Mouse (Mus musculus) CH12.LX (cell line): ENCODE results near the gene Ccdc50. TPM values are rescaled to one million over a fixed set of nuclear protein-coding genes. Genes with fewer than 3 reads are reported as not detected.

Experiments used
- DNase-seq: peaks from one replicate; pipeline ENCODE4 v3.0.0-alpha.2; 2013; ENCODE audit errors: extremely low read depth
- H3K27ac ChIP-seq: 2 replicates; pipeline ENCODE4 v1.5.1; 2012; ENCODE audit warnings: low read depth, mild to moderate bottlenecking, control low read depth, moderate library complexity; ENCODE audit not compliant: insufficient read depth
- H3K27me3 ChIP-seq: replicated peaks from 2 replicates; pipeline ENCODE3; 2012; ENCODE audit warnings: inconsistent platforms
- H3K36me3 ChIP-seq, 2 experiments: replicated peaks in 1 of 2; 2 replicates each; pipeline versions ENCODE3 to v1.6.1; 2012; ENCODE audit warnings: inconsistent platforms in 1 of 2, low read length in 1 of 2, mild to moderate bottlenecking in 1 of 2, mixed read lengths in 1 of 2, moderate library complexity in 1 of 2; ENCODE audit not compliant: control insufficient read depth in 1 of 2, insufficient read depth in 1 of 2
- H3K4me1 ChIP-seq, 2 experiments: 2 replicates each; pipeline ENCODE4 v1.6.1; 2012; ENCODE audit warnings: inconsistent platforms in 1 of 2, moderate library complexity in 1 of 2; ENCODE audit not compliant: insufficient read depth in 2 of 2, control insufficient read depth in 1 of 2
- H3K4me2 ChIP-seq: 2 replicates; pipeline ENCODE4 v1.6.1; 2012; ENCODE audit warnings: low read depth, mild to moderate bottlenecking, control low read depth; ENCODE audit not compliant: poor library complexity, insufficient read depth, severe bottlenecking
- H3K4me3 ChIP-seq, 3 experiments: fragments of 150-350 bp in 1 of 3; sonication (generic) in 1 of 3; replicated peaks in 1 of 3; 2 replicates each; pipeline versions ENCODE3 to v1.5.1; 2011 to 2012; ENCODE audit warnings: low read depth in 2 of 3, low read length in 2 of 3, mild to moderate bottlenecking in 2 of 3, moderate library complexity in 2 of 3, control low read depth in 1 of 3, improper control_type of control experiment in 1 of 3, inconsistent platforms in 1 of 3, mixed read lengths in 1 of 3; ENCODE audit not compliant: poor library complexity in 1 of 3
- H3K79me2 ChIP-seq: replicated peaks from 2 replicates; pipeline ENCODE4 v1.6.1; 2012; ENCODE audit warnings: mild to moderate bottlenecking, moderate library complexity; ENCODE audit not compliant: control insufficient read depth, poor library complexity, insufficient read depth, severe bottlenecking; ENCODE audit errors: extremely low read depth
- H3K9ac ChIP-seq: 2 replicates; pipeline ENCODE4 v1.6.1; 2012; ENCODE audit warnings: low read depth, mild to moderate bottlenecking, control low read depth, moderate library complexity; ENCODE audit not compliant: insufficient read depth
- H3K9me3 ChIP-seq: replicated peaks from 2 replicates; pipeline ENCODE3; 2012; ENCODE audit warnings: low read length, inconsistent platforms, mixed read lengths
- BHLHE40 ChIP-seq: IDR thresholded peaks from 2 replicates; pipeline ENCODE4 v1.6.1; 2011; ENCODE audit warnings: mild to moderate bottlenecking, low read depth, low read length, improper control_type of control experiment
- CHD1 ChIP-seq: IDR thresholded peaks from 2 replicates; pipeline ENCODE4 v1.6.1; 2012; ENCODE audit warnings: low read depth, low read length, improper control_type of control experiment, inconsistent platforms
- CHD2 ChIP-seq: IDR thresholded peaks from 2 replicates; pipeline ENCODE4 v1.6.1; 2011; ENCODE audit warnings: low read length, improper control_type of control experiment
- CTCF ChIP-seq, 2 experiments: IDR thresholded peaks in 1 of 2; conservative IDR thresholded peaks in 1 of 2; 2 replicates each; pipeline ENCODE4 v1.5.1; 2011 to 2012; ENCODE audit warnings: low read depth in 2 of 2, low read length in 2 of 2, improper control_type of control experiment in 1 of 2, inconsistent platforms in 1 of 2, mild to moderate bottlenecking in 1 of 2, moderate library complexity in 1 of 2
- ELF1 ChIP-seq: IDR thresholded peaks from 2 replicates; pipeline ENCODE4 v1.6.1; 2014; ENCODE audit warnings: low read depth, mild to moderate bottlenecking, inconsistent platforms, low read length, improper control_type of control experiment
- JUN ChIP-seq: IDR thresholded peaks from 2 replicates; pipeline ENCODE4 v1.6.1; 2011; ENCODE audit warnings: low read depth, mild to moderate bottlenecking, low read length, improper control_type of control experiment, moderate library complexity; ENCODE audit not compliant: insufficient read depth
- MAFK ChIP-seq: IDR thresholded peaks from 2 replicates; pipeline ENCODE4 v1.6.1; 2011; ENCODE audit warnings: low read length, improper control_type of control experiment; ENCODE audit not compliant: insufficient replicate concordance
- MAZ ChIP-seq: IDR thresholded peaks from 2 replicates; pipeline ENCODE4 v1.6.1; 2012; ENCODE audit warnings: low read depth, mild to moderate bottlenecking, inconsistent platforms, low read length, improper control_type of control experiment, moderate library complexity
- MEF2A ChIP-seq: IDR thresholded peaks from 2 replicates; pipeline ENCODE4 v1.6.1; 2014; ENCODE audit warnings: low read depth, mild to moderate bottlenecking, inconsistent platforms, low read length, improper control_type of control experiment, borderline replicate concordance
- NELFE ChIP-seq: IDR thresholded peaks from 2 replicates; pipeline ENCODE4 v1.6.1; 2011; ENCODE audit warnings: low read depth, low read length, improper control_type of control experiment
- NRF1 ChIP-seq: IDR thresholded peaks from 2 replicates; pipeline ENCODE4 v1.6.1; 2014; ENCODE audit warnings: low read depth, mild to moderate bottlenecking, inconsistent platforms, low read length, improper control_type of control experiment, moderate library complexity
- POLR2AphosphoS2 ChIP-seq: IDR thresholded peaks from 2 replicates; pipeline ENCODE4 v1.6.1; 2011; ENCODE audit warnings: low read depth, low read length, improper control_type of control experiment
- RCOR1 ChIP-seq: conservative IDR thresholded peaks from 2 replicates; pipeline ENCODE4 v1.6.1; 2012; ENCODE audit warnings: low read depth, mild to moderate bottlenecking, inconsistent platforms, low read length, improper control_type of control experiment
- SMC3 ChIP-seq: IDR thresholded peaks from 2 replicates; pipeline ENCODE4 v1.6.1; 2011; ENCODE audit warnings: low read depth, low read length, improper control_type of control experiment
- TBP ChIP-seq: conservative IDR thresholded peaks from 2 replicates; pipeline ENCODE4 v1.6.1; 2011; ENCODE audit warnings: low read depth, low read length, improper control_type of control experiment
- TCF12 ChIP-seq: IDR thresholded peaks from 2 replicates; pipeline ENCODE4 v1.6.1; 2014; ENCODE audit warnings: low read depth, mild to moderate bottlenecking, inconsistent platforms, low read length, improper control_type of control experiment
- UBTF ChIP-seq: IDR thresholded peaks from 2 replicates; pipeline ENCODE4 v1.6.1; 2012; ENCODE audit warnings: low read depth, mild to moderate bottlenecking, inconsistent platforms, low read length, improper control_type of control experiment, moderate library complexity
- USF1 ChIP-seq: IDR thresholded peaks from 2 replicates; pipeline ENCODE4 v1.6.1; 2014; ENCODE audit warnings: low read depth, mild to moderate bottlenecking, inconsistent platforms, low read length, improper control_type of control experiment
- USF2 ChIP-seq: conservative IDR thresholded peaks from 2 replicates; pipeline ENCODE4 v1.6.1; 2011; ENCODE audit warnings: low read depth, low read length, improper control_type of control experiment
- ZC3H11A ChIP-seq: IDR thresholded peaks from 2 replicates; pipeline ENCODE4 v1.6.1; 2012; ENCODE audit warnings: low read depth, mild to moderate bottlenecking, inconsistent platforms, low read length, improper control_type of control experiment
- ZKSCAN1 ChIP-seq: IDR thresholded peaks from 2 replicates; pipeline ENCODE4 v1.6.1; 2012; ENCODE audit warnings: low read depth, inconsistent platforms, low read length, improper control_type of control experiment, borderline replicate concordance
- ZMIZ1 ChIP-seq: IDR thresholded peaks from 2 replicates; pipeline ENCODE4 v1.6.1; 2012; ENCODE audit warnings: low read depth, mild to moderate bottlenecking, inconsistent platforms, low read length, improper control_type of control experiment
- ZNF384 ChIP-seq: IDR thresholded peaks from 2 replicates; pipeline ENCODE4 v1.6.1; 2012; ENCODE audit warnings: low read depth, low read length, improper control_type of control experiment, inconsistent platforms
- dilution Hi-C: fragments of 300-500 bp; cut with MboI; formaldehyde crosslinking; loops from 2 replicates; pipeline ENCODE4 v1.14.3; 2020; ENCODE audit warnings: low sequenced_read_pairs; ENCODE audit not compliant: extremely low pct_unique_long_range_greater_than_20kb, extremely low pct_ligation_motif_present
- in situ Hi-C: fragments of 300-500 bp; cut with MboI; formaldehyde crosslinking; loops from 3 replicates; pipeline ENCODE4 v1.14.3; 2019; ENCODE audit warnings: low sequenced_read_pairs, low pct_ligation_motif_present, low pct_unique_long_range_greater_than_20kb, mixed read lengths
- polyA plus RNA-seq: library from polyadenylated mRNA; unstranded; fragments of >175 nt; gene quantifications from 2 replicates; pipeline ENCODE4 v1.2.1, GENCODE M21; 2012; ENCODE audit warnings: low read depth; ENCODE audit not compliant: insufficient read length
- total RNA-seq, 2 experiments: library from RNA; depleted of rRNA; stranded (reverse); fragments of 300-350 nt in 1 of 2; fragments of >200 nt in 1 of 2; gene quantifications; 2 replicates each; pipeline ENCODE4 v1.2.3; 2012 to 2014

Ccdc50 gene
- total and polyA plus RNA-seq, 3 experiments = 203 to 261 (median 243) TPM

DNA sequence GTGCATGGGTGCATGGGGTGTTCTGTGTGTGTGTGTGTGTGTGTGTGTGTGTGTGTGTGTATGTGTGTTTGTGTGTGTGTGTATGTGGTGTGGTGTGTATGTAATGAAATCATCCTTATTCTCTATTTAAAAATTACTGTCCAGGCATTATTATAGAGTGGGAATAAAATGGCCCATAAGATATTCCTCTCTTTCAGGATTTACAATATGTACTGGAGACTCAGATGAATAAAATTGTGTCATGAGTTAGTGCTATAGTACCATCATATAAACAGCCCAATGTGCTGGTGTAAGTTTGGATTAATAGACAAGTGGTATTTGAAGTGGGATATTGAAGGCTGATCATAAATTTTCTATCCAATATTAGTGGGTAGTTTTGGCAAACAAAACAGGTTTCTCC lies 15.4 kb downstream of the Ccdc50 start:
- in situ Hi-C loops (no loop called here), dilution Hi-C loops (no loop called here)
- H3K4me1 ChIP-seq = peaks cover 26 to 83% of the 10 kb centered on the region in 2 experiments
- H3K27ac ChIP-seq = no peak overlapping the region
- no peaks in the 10 kb centered on the region for H3K27me3 ChIP-seq
- TF ChIP-seq TCF12 (no peak), CTCF (conservative IDR thresholded peaks at IDR 0.05 in 1 of 2, IDR thresholded peaks at IDR 0.05 in 1 of 2; ENCODE audit: low read depth in 2 of 2, low read length in 2 of 2) (no peak), POLR2AphosphoS2 (peak; percentile 55; the same call in 1 of the 2 replicates), CHD1 (0 out of 2 replicates have a peak, but pooled peaks have one; percentile 62), MEF2A (no peak)
- DNase-seq = no peak
- H3K9ac ChIP-seq = no peak overlapping the region; the same call in 1 of the 2 replicates
- peaks cover 19 to 49% of the 10 kb centered on the region in 2 experiments for H3K36me3 ChIP-seq
- H3K79me2 ChIP-seq = peaks cover 71% of the 10 kb centered on the region
- no peaks in the 10 kb centered on the region for H3K9me3 ChIP-seq
- H3K4me2 ChIP-seq = no peak overlapping the region; the same call in 1 of the 2 replicates
- no peak overlapping the region for H3K4me3 ChIP-seq

DNA sequence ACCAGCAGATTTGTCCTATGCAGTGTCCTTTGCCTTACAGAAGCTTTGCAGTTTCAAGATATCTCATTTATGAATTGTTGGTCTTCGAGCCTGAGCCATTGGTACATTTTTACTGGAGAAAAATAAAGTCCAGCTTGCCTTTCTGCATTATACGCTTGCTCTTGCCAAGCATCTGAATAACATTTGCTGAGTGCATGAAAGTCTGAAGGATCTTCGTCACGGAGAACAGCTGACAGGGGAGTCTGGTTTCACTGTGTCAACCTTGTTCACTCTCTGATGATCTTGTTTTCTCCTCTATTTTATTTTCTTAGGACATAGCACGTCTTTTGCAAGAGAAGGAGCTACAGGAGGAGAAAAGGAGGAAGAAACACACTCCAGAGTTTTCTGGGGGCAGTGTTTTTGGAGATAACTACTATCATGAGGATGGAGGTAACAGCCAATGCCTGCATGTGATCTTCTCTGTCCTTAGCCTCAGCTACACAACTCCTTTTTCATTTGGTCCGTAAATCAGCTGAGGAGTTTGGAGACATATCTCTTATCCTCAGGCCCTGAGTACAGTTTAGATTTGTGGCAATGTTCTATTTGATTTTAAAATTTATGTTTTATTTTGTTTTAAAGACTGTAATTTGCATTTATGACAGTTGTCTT lies 28.4 kb downstream of the Ccdc50 start:
- no peak for TF ChIP-seq NRF1
- no peak for TF ChIP-seq BHLHE40
- no peak for TF ChIP-seq TCF12
- TF ChIP-seq CHD2 = no peak
- TF ChIP-seq ZC3H11A = no peak
- TF ChIP-seq SMC3 = no peak
- TF ChIP-seq NELFE = no peak
- TF ChIP-seq JUN = no peak
- TF ChIP-seq RCOR1 = no peak
- no peak for TF ChIP-seq ELF1
- TF ChIP-seq USF1 = no peak
- no peak for TF ChIP-seq TBP
- no peak for TF ChIP-seq MAFK
- TF ChIP-seq USF2 = no peak
- no peak for TF ChIP-seq POLR2AphosphoS2
- no peak for TF ChIP-seq UBTF
- no peak for TF ChIP-seq ZNF384
- TF ChIP-seq ZKSCAN1 = no peak
- no peak for TF ChIP-seq MAZ
- no peak for TF ChIP-seq ZMIZ1
- dilution Hi-C loops = no loop called here
- Histone ChIP-seq H3K9me3 (peaks cover 16% of the 10 kb centered on the region), H3K4me2 (no peak overlapping the region), H3K27ac (no peak overlapping the region), H3K9ac (no peak overlapping the region), H3K79me2 (peaks cover 53% of the 10 kb centered on the region), H3K4me1 (peaks cover 4 to 33% of the 10 kb centered on the region in 2 experiments; a peak in 3 of 4 replicates), H3K4me3 (no peak overlapping the region), H3K27me3 (no peaks in the 10 kb centered on the region), H3K36me3 (peaks cover 65 to 91% of the 10 kb centered on the region in 2 experiments)
- in situ Hi-C loops = no loop called here
- DNase-seq = no peak
